Mouse (Mus musculus): ENCODE results near the gene Shisal1. TPM values are rescaled to one million over a fixed set of nuclear protein-coding genes. Genes with fewer than 3 reads are reported as not detected.

Shisal1 gene
- polyA plus RNA-seq, 1 experiment from 2014 or later = 2.7 TPM

GRCm38 (mm10) chr15:84398617-84399016 is 48.3 kb downstream of the Shisal1 start:
- no peak overlapping the region for H3K4me3 ChIP-seq (ENCODE audit: low read depth, low read length)
- 81% methylated on average over 4 of the region's 4 CpGs for WGBS
- no peak for ATAC-seq (ENCODE audit: insufficient number of reproducible peaks, insufficient read depth, low FRiP score, low read depth)

GRCm38 (mm10) chr15:84397663-84398169 is 49.2 kb downstream of the Shisal1 start:
- WGBS = 51% methylated on average over 14 of the region's 14 CpGs
- ATAC-seq (ENCODE audit: insufficient number of reproducible peaks, insufficient read depth, low FRiP score, low read depth) = no peak
- H3K4me3 ChIP-seq (ENCODE audit: low read depth, low read length) = no peak overlapping the region

More at GRCm38 (mm10) chr15:84398617-84399016, 48.3 kb downstream of the Shisal1 start:
- Histone ChIP-seq H3K27me3 (ENCODE audit: control insufficient read depth, insufficient read depth, low read length) (no peaks in the 10 kb centered on the region), H3K9me3 (ENCODE audit: control insufficient read depth, low read depth, low read length) (no peaks in the 10 kb centered on the region), H3K4me2 (replicated peaks; ENCODE audit: low read depth, low read length) (no peak overlapping the region), H3K27ac (ENCODE audit: low read length) (no peak overlapping the region), H3K4me1 (ENCODE audit: control insufficient read depth, insufficient read depth, low read length) (no peaks in the 10 kb centered on the region), H3K9ac (replicated peaks; ENCODE audit: low read depth, low read length) (no peak overlapping the region), H3K36me3 (ENCODE audit: control insufficient read depth, insufficient read depth, low read length) (no peaks in the 10 kb centered on the region)

GRCm38 (mm10) chr15:84395341-84396067 is 51.4 kb downstream of the Shisal1 start:
- H3K4me2 ChIP-seq (replicated peaks; ENCODE audit: low read depth, low read length) = no peak overlapping the region
- no peaks in the 10 kb centered on the region for H3K36me3 ChIP-seq (ENCODE audit: control insufficient read depth, insufficient read depth, low read length)
- no peaks in the 10 kb centered on the region for H3K27me3 ChIP-seq (ENCODE audit: control insufficient read depth, insufficient read depth, low read length)
- no peak for ATAC-seq (ENCODE audit: insufficient number of reproducible peaks, insufficient read depth, low FRiP score, low read depth)
- H3K27ac ChIP-seq (ENCODE audit: low read length) = no peak overlapping the region
- H3K9me3 ChIP-seq (ENCODE audit: control insufficient read depth, low read depth, low read length) = no peaks in the 10 kb centered on the region
- WGBS = 60% methylated on average over 14 of the region's 14 CpGs
- H3K9ac ChIP-seq (replicated peaks; ENCODE audit: low read depth, low read length) = no peak overlapping the region
- no peak overlapping the region for H3K4me3 ChIP-seq (ENCODE audit: low read depth, low read length)
- H3K4me1 ChIP-seq (ENCODE audit: control insufficient read depth, insufficient read depth, low read length) = no peaks in the 10 kb centered on the region

More at GRCm38 (mm10) chr15:84397663-84398169, 49.2 kb downstream of the Shisal1 start:
- Histone ChIP-seq H3K9ac (replicated peaks; ENCODE audit: low read depth, low read length) (no peak overlapping the region), H3K9me3 (ENCODE audit: control insufficient read depth, low read depth, low read length) (no peaks in the 10 kb centered on the region), H3K27me3 (ENCODE audit: control insufficient read depth, insufficient read depth, low read length) (no peaks in the 10 kb centered on the region), H3K36me3 (ENCODE audit: control insufficient read depth, insufficient read depth, low read length) (no peaks in the 10 kb centered on the region), H3K4me2 (replicated peaks; ENCODE audit: low read depth, low read length) (no peak overlapping the region), H3K4me1 (ENCODE audit: control insufficient read depth, insufficient read depth, low read length) (no peaks in the 10 kb centered on the region), H3K27ac (ENCODE audit: low read length) (no peak overlapping the region)

GRCm38 (mm10) chr15:84393341-84393740 is 53.6 kb downstream of the Shisal1 start:
- ATAC-seq (ENCODE audit: insufficient number of reproducible peaks, insufficient read depth, low FRiP score, low read depth) = peak; percentile 64; the same call in 1 of the 2 replicates
- 42% methylated on average over 6 of the region's 6 CpGs for WGBS

GRCm38 (mm10) chr15:84392840-84393239 is 54.1 kb downstream of the Shisal1 start:
- no peak overlapping the region for H3K9ac ChIP-seq (replicated peaks; ENCODE audit: low read depth, low read length)
- H3K9me3 ChIP-seq (ENCODE audit: control insufficient read depth, low read depth, low read length) = peaks cover 4% of the 10 kb centered on the region; the same call in 1 of the 2 replicates
- no peak for ATAC-seq (ENCODE audit: insufficient number of reproducible peaks, insufficient read depth, low FRiP score, low read depth)
- H3K27ac ChIP-seq (ENCODE audit: low read length) = no peak overlapping the region
- 57% methylated on average over 5 of the region's 5 CpGs for WGBS
- H3K36me3 ChIP-seq (ENCODE audit: control insufficient read depth, insufficient read depth, low read length) = no peaks in the 10 kb centered on the region
- H3K4me3 ChIP-seq (ENCODE audit: low read depth, low read length) = no peak overlapping the region
- H3K27me3 ChIP-seq (ENCODE audit: control insufficient read depth, insufficient read depth, low read length) = no peaks in the 10 kb centered on the region
- H3K4me1 ChIP-seq (ENCODE audit: control insufficient read depth, insufficient read depth, low read length) = no peaks in the 10 kb centered on the region
- no peak overlapping the region for H3K4me2 ChIP-seq (replicated peaks; ENCODE audit: low read depth, low read length)

More at GRCm38 (mm10) chr15:84393341-84393740, 53.6 kb downstream of the Shisal1 start:
- H3K27ac ChIP-seq (ENCODE audit: low read length) = no peak overlapping the region
- H3K36me3 ChIP-seq (ENCODE audit: control insufficient read depth, insufficient read depth, low read length) = no peaks in the 10 kb centered on the region
- H3K4me1 ChIP-seq (ENCODE audit: control insufficient read depth, insufficient read depth, low read length) = no peaks in the 10 kb centered on the region
- no peaks in the 10 kb centered on the region for H3K9me3 ChIP-seq (ENCODE audit: control insufficient read depth, low read depth, low read length)
- H3K27me3 ChIP-seq (ENCODE audit: control insufficient read depth, insufficient read depth, low read length) = no peaks in the 10 kb centered on the region
- no peak overlapping the region for H3K4me3 ChIP-seq (ENCODE audit: low read depth, low read length)
- H3K9ac ChIP-seq (replicated peaks; ENCODE audit: low read depth, low read length) = no peak overlapping the region
- H3K4me2 ChIP-seq (replicated peaks; ENCODE audit: low read depth, low read length) = no peak overlapping the region

- 88% methylated on average over 4 of the region's 4 CpGs for WGBS
- Histone ChIP-seq H3K9ac (replicated peaks; ENCODE audit: low read depth, low read length) (no peak overlapping the region), H3K9me3 (ENCODE audit: control insufficient read depth, low read depth, low read length) (peaks cover 11% of the 10 kb centered on the region; the same call in 1 of the 2 replicates), H3K4me3 (ENCODE audit: low read depth, low read length) (no peak overlapping the region), H3K36me3 (ENCODE audit: control insufficient read depth, insufficient read depth, low read length) (no peaks in the 10 kb centered on the region), H3K4me2 (replicated peaks; ENCODE audit: low read depth, low read length) (no peak overlapping the region), H3K27me3 (ENCODE audit: control insufficient read depth, insufficient read depth, low read length) (no peaks in the 10 kb centered on the region), H3K4me1 (ENCODE audit: control insufficient read depth, insufficient read depth, low read length) (no peaks in the 10 kb centered on the region), H3K27ac (ENCODE audit: low read length) (no peak overlapping the region)
- no peak for ATAC-seq (ENCODE audit: insufficient number of reproducible peaks, insufficient read depth, low FRiP score, low read depth)
Observed at GRCm38 (mm10) chr15:84392131-84392530, 54.8 kb downstream of the Shisal1 start.

- Histone ChIP-seq H3K4me3 (ENCODE audit: low read depth, low read length) (no peak overlapping the region), H3K36me3 (ENCODE audit: control insufficient read depth, insufficient read depth, low read length) (no peaks in the 10 kb centered on the region), H3K4me2 (replicated peaks; ENCODE audit: low read depth, low read length) (no peak overlapping the region), H3K4me1 (ENCODE audit: control insufficient read depth, insufficient read depth, low read length) (no peaks in the 10 kb centered on the region), H3K27ac (ENCODE audit: low read length) (no peak overlapping the region), H3K27me3 (ENCODE audit: control insufficient read depth, insufficient read depth, low read length) (no peaks in the 10 kb centered on the region), H3K9me3 (ENCODE audit: control insufficient read depth, low read depth, low read length) (peaks cover 15% of the 10 kb centered on the region; the same call in 1 of the 2 replicates), H3K9ac (replicated peaks; ENCODE audit: low read depth, low read length) (no peak overlapping the region)
- no peak for ATAC-seq (ENCODE audit: insufficient number of reproducible peaks, insufficient read depth, low FRiP score, low read depth)
- 79% methylated on average over 8 of the region's 8 CpGs for WGBS
Observed at GRCm38 (mm10) chr15:84388698-84389131, 58.2 kb downstream of the Shisal1 start.

- H3K36me3 ChIP-seq (ENCODE audit: control insufficient read depth, insufficient read depth, low read length) = no peaks in the 10 kb centered on the region
- no peaks in the 10 kb centered on the region for H3K4me1 ChIP-seq (ENCODE audit: control insufficient read depth, insufficient read depth, low read length)
- H3K4me2 ChIP-seq (replicated peaks; ENCODE audit: low read depth, low read length) = no peak overlapping the region
- H3K4me3 ChIP-seq (ENCODE audit: low read depth, low read length) = no peak overlapping the region
- ATAC-seq (ENCODE audit: insufficient number of reproducible peaks, insufficient read depth, low FRiP score, low read depth) = no peak
- 83% methylated on average over 8 of the region's 8 CpGs for WGBS
- no peaks in the 10 kb centered on the region for H3K27me3 ChIP-seq (ENCODE audit: control insufficient read depth, insufficient read depth, low read length)
- H3K9ac ChIP-seq (replicated peaks; ENCODE audit: low read depth, low read length) = no peak overlapping the region
- peaks cover 15% of the 10 kb centered on the region; the same call in 1 of the 2 replicates for H3K9me3 ChIP-seq (ENCODE audit: control insufficient read depth, low read depth, low read length)
- H3K27ac ChIP-seq (ENCODE audit: low read length) = no peak overlapping the region
Observed at GRCm38 (mm10) chr15:84385995-84386565, 60.8 kb downstream of the Shisal1 start.

Measured in stomach, embryonic 14.5 days (tissue).